Mouse (Mus musculus) embryonic facial prominence, embryonic 11.5 days (tissue): ENCODE results near the gene Tubg2. TPM values are rescaled to one million over a fixed set of nuclear protein-coding genes. Genes with fewer than 3 reads are reported as not detected.
A peak's percentile ranks its signal among the peaks of the same experiment; 100 is the strongest.

Experiments
- ATAC-seq: fragments of 200-750 bp; cut with Nextera tagmentation; replicated peaks from 2 replicates; pipeline ENCODE4 v1.8.0; 2017; ENCODE audit warnings: low read depth; ENCODE audit not compliant: insufficient number of reproducible peaks, low FRiP score, low TSS enrichment
- DNase-seq: peaks from one replicate; pipeline ENCODE4 v3.0.0-alpha.2; 2015; ENCODE audit warnings: low spot score
- H3K27ac ChIP-seq: fragments of 300-500 bp; sonication (generic); replicated peaks from 2 replicates; pipeline ENCODE4 v1.5.1; 2014; ENCODE audit warnings: mild to moderate bottlenecking, low read depth, low read length, control low read depth
- H3K27me3 ChIP-seq: fragments of 300-500 bp; sonication (generic); 2 replicates; pipeline ENCODE4 v1.6.1; 2014; ENCODE audit warnings: mild to moderate bottlenecking, low read length, moderate library complexity, mixed read lengths; ENCODE audit not compliant: control insufficient read depth, insufficient read depth
- H3K36me3 ChIP-seq: fragments of 300-500 bp; sonication (generic); replicated peaks from 2 replicates; pipeline ENCODE4 v1.6.1; 2014; ENCODE audit warnings: low read depth, mild to moderate bottlenecking, low read length, moderate library complexity, mixed read lengths; ENCODE audit not compliant: control insufficient read depth, insufficient read depth
- H3K4me1 ChIP-seq: fragments of 300-500 bp; sonication (generic); 2 replicates; pipeline ENCODE4 v1.6.1; 2014; ENCODE audit warnings: low read length, mixed read lengths; ENCODE audit not compliant: control insufficient read depth, insufficient read depth
- H3K4me2 ChIP-seq: fragments of 300-500 bp; sonication (generic); 2 replicates; pipeline ENCODE4 v1.6.1; 2014; ENCODE audit warnings: low read depth, mild to moderate bottlenecking, control low read depth, low read length, moderate library complexity
- H3K4me3 ChIP-seq: fragments of 300-500 bp; sonication (generic); 2 replicates; pipeline ENCODE4 v1.5.1; 2014; ENCODE audit warnings: low read depth, low read length, control low read depth
- H3K9ac ChIP-seq: fragments of 300-500 bp; sonication (generic); replicated peaks from 2 replicates; pipeline ENCODE4 v1.6.1; 2014; ENCODE audit warnings: mild to moderate bottlenecking, control low read depth, low read length
- H3K9me3 ChIP-seq: fragments of 300-500 bp; sonication (generic); replicated peaks from 2 replicates; pipeline ENCODE4 v1.6.1; 2016; ENCODE audit warnings: mild to moderate bottlenecking, low read length, inconsistent platforms, mixed read lengths; ENCODE audit not compliant: control insufficient read depth
- WGBS: fragments of 180-500 bp; shearing (Covaris S2); extraction: QIAGEN DNeasy Blood & Tissue Kit; methylation state at CpG from one replicate; pipeline ENCODE4 v1.1.7; 2014; 5-methylcytosine and 5-hydroxymethylcytosine counted together
- polyA plus RNA-seq: library from polyadenylated mRNA; unstranded; fragments of >200 nt; fragmentation: Nextera tagmentation; extraction: Ambion mirVana; gene quantifications from 2 replicates; pipeline ENCODE4 v1.2.1, GENCODE M21; 2014

Gene Tubg2
- polyA plus RNA-seq, 1 experiment from 2014 or later = 7.8 TPM

DNA sequence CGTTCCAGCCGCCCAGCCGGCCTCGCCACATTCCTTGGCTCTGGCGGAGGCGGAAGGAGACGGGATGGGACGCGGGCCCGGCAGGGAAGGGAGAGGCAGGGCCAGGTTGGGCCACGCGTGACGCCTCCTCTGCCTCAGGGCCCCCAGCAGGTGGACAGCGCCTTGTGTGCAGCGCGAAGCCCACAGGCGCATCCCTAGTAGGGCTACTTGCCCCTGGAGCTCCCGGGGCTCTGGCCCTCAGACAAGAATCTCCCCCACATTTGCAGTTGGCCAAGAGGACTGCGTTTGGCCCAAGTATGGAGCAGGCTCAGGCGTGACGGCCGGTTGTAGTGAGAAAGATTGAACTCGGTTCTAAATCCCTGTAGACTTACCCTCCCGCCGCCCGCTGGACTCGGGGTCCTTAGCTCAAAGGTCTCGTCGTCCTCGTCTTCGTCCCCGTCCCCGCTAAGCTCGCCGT lies 14.7 kb downstream of the Tubg2 start, which contains the start of gene Cntnap1:
Cntnap1 (plus strand) TSS at position 170 of the 457 bp plus-strand sequence.
- Histone ChIP-seq H3K27ac (no peak within 1 kb of the TSS), H3K36me3 (no peaks in the 10 kb centered on the region), H3K4me3 (peak within 1 kb of the TSS; percentile 70), H3K4me2 (peak within 1 kb of the TSS; percentile 88), H3K27me3 (peaks cover 66% of the 10 kb centered on the region), H3K4me1 (peaks cover 18% of the 10 kb centered on the region), H3K9ac (peak within 1 kb of the TSS; percentile 58), H3K9me3 (no peaks in the 10 kb centered on the region)
- WGBS = under 1% methylated on average over 35 of the region's 35 CpGs
- DNase-seq = no peak
- no peak for ATAC-seq

DNA sequence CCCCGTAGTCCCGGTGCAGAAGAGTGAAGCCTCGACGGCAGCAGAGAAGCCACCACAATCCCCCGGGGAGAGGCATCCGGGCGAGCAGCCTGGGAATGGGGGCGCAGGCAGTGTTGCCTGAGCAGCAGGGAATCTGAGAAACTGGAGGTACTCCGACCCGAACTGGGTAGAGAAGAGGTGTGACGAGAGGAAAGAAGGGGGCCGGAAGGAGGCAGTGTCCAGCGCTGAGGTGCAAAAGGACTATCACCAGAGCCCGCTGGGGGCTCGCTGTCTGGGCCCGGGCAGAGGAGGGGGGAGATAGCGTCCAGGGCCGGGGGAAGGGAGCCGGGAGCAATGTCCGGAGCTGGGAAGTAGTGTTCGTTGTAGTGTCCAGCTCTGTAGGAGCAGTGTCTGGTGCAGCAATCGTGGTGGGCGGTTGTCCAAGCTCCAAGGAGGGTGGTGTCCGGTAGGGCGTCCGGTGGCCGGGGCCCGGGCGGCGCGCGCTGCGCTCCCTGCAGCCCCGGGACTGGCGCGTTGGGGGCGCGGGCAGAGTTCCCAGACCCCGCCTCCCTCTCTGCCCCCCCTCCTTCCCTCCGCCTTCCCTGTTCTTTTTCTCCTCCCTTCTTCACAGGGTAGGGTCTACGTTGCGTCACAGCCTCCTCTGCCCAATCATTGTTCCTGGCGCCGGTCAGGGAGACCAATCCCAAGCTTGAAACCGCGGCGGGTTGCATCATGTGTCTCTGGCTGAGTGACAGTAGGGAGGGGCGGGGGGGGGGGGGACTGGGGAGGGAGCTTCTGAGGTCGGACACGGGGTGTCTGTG lies 15.3 kb downstream of the Tubg2 start, which contains the start of gene Plekhh3:
Plekhh3 (minus strand) TSS at position 541 of the 800 bp plus-strand sequence.
- peaks cover 18% of the 10 kb centered on the region for H3K4me1 ChIP-seq
- H3K4me3 ChIP-seq = peak within 1 kb of the TSS; percentile 70
- peak within 1 kb of the TSS; percentile 88 for H3K4me2 ChIP-seq
- H3K27me3 ChIP-seq = peaks cover 65% of the 10 kb centered on the region
- WGBS = under 1% methylated on average over 49 of the region's 50 CpGs
- peak; percentile 98 for DNase-seq
- ATAC-seq = peak; percentile 90
- peak within 1 kb of the TSS; percentile 58 for H3K9ac ChIP-seq
- no peaks in the 10 kb centered on the region for H3K36me3 ChIP-seq
- no peaks in the 10 kb centered on the region for H3K9me3 ChIP-seq
- H3K27ac ChIP-seq = 0 out of 2 replicates have a peak within 1 kb of the TSS, but pooled peaks have one; percentile 35

DNA sequence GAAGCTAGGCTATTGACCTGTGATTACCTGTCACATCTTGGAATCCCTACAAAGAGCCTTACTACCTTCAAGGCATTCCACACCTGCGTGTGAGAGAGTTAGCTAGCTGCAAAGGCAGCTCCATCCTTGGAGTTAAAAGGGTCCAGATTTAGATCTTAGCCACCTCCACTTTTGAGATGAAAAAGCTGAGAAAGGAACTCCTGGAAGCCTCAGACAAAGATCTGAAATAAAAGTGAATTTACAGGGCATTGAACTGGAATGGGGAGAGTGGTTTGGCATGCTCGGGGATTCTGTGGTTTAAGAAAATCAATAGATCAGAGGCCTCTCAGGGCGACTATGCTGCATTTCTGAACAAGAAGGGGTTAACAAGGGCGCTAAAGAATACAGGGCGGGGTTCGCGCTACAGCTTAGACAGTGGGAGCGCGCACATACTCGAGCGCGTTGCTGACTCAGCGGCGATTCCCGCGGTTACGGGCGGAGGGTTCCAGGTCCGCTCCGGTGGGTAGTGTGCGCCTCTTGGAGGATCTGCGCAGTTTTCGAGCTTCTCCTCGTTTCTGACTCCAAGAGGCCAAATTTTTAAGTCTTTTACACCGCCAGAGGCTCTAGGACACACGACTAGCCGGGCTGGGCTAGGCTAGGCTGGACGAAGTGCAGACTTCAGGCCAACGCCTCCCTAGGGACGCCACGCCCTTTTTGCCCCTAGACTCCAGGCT lies 16.2 kb downstream of the Tubg2 start:
- WGBS = under 1% methylated on average over 31 of the region's 31 CpGs
- H3K4me3 ChIP-seq = peak overlapping the region; percentile 42
- no peaks in the 10 kb centered on the region for H3K9me3 ChIP-seq
- peaks cover 66% of the 10 kb centered on the region for H3K27me3 ChIP-seq
- H3K4me2 ChIP-seq = peak overlapping the region; percentile 81
- DNase-seq = peak; percentile 91
- H3K4me1 ChIP-seq = peaks cover 18% of the 10 kb centered on the region
- 0 out of 2 replicates have a peak overlapping the region, but pooled peaks have one; percentile 35 for H3K27ac ChIP-seq
- ATAC-seq = peak; percentile 40; the same call in 1 of the 2 replicates
- H3K9ac ChIP-seq = peak overlapping the region; percentile 44
- no peaks in the 10 kb centered on the region for H3K36me3 ChIP-seq

DNA sequence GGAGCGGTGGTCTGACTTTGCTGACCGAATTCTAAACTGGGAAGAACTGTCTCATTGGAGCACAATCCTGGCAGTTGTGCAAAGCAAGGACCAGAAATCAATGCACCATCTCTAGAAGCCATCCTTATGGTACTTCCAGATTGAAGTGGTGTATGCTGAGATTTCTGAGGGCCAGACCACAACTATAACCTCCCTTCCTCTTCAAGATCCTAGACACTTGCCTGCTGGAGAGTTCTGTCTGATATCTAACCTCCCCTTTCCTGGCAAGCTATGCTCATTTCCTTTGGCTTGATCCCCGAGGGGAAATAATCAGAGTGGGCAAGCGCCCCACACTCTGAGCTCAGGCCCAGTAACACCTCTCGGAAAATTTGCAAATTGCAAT lies 16.7 kb downstream of the Tubg2 start:
- peak overlapping the region; percentile 81 for H3K4me2 ChIP-seq
- DNase-seq = no peak
- H3K27me3 ChIP-seq = peaks cover 66% of the 10 kb centered on the region
- H3K9ac ChIP-seq = peak overlapping the region; percentile 44
- no peaks in the 10 kb centered on the region for H3K9me3 ChIP-seq
- H3K36me3 ChIP-seq = no peaks in the 10 kb centered on the region
- ATAC-seq = no peak
- peak overlapping the region; percentile 42 for H3K4me3 ChIP-seq
- no peak overlapping the region for H3K27ac ChIP-seq
- peaks cover 18% of the 10 kb centered on the region for H3K4me1 ChIP-seq
- 11% methylated on average over 5 of the region's 5 CpGs for WGBS

DNA sequence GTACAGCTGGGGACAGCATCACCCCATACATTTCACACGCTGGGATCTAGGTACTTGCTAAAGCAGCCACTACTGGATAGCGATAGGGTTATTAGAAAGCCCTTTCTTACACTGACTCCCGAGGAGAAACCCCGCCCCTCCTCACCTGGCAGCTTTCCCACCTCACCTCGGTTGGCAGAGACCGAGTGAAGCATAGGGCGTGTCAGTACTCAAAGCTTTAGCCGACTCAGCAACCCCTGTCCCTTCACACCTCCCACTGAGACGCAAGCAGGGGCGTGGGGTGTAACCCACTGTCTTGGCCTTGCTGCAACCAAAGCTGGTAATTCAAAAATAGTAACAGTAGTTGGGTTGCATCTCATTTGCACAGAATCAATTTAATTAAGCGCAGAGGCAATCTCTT lies 17.4 kb downstream of the Tubg2 start:
- peaks cover 18% of the 10 kb centered on the region for H3K4me1 ChIP-seq
- H3K4me3 ChIP-seq = no peak overlapping the region
- H3K9ac ChIP-seq = no peak overlapping the region

DNA sequence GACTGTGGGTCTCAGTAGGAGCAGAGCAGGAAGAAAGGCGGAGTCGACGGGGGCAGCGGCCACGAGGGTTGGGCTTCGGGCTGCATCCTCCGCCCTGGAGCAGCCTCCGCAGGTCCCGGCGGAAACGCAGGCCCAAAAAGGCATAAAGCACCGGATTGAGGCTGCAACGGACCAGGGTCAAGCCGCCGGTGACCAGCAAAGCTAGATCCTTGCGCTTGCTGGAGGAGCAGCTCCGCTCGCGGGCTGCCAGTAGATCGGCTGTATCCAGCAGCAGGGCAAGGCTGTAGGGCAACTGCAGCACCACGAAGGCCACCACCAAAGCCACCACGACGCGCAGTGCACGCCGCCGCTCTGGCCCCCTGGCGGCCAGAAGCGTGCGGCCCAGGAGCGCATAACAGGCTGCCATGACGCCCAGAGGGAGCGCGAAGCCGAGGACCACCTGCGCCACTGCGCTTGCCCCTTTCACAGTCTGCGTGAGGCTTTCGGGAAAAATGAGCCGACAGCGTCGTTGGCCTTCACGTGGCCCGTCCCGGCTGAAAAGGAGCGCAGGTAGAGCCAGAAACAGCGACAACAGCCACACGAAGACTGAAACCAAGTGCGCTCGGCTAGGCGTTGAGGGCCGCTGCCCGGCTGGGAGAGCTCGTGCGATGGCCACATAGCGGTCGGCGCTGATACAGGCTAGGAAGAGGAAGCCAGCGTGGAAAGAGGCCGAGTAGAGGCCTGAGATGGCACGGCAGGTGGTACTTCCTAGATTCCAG lies 18.1 kb downstream of the Tubg2 start:
- Histone ChIP-seq H3K4me1 (peaks cover 18% of the 10 kb centered on the region), H3K4me2 (peak overlapping the region; percentile 69), H3K36me3 (no peaks in the 10 kb centered on the region), H3K27me3 (peaks cover 58% of the 10 kb centered on the region), H3K4me3 (peak overlapping the region; percentile 11), H3K9ac (peak overlapping the region; percentile 38), H3K27ac (no peak overlapping the region), H3K9me3 (no peaks in the 10 kb centered on the region)
- DNase-seq = peak; percentile 90
- ATAC-seq = peak; percentile 65
- under 1% methylated on average over 61 of the region's 61 CpGs for WGBS

More for the DNA sequence above, 17.4 kb downstream of the Tubg2 start:
- ATAC-seq (no peak), DNase-seq (no peak)
- Histone ChIP-seq H3K9me3 (no peaks in the 10 kb centered on the region), H3K27me3 (peaks cover 62% of the 10 kb centered on the region), H3K27ac (no peak overlapping the region), H3K36me3 (no peaks in the 10 kb centered on the region), H3K4me2 (no peak overlapping the region)
- WGBS = 4% methylated on average over 11 of the region's 11 CpGs

DNA sequence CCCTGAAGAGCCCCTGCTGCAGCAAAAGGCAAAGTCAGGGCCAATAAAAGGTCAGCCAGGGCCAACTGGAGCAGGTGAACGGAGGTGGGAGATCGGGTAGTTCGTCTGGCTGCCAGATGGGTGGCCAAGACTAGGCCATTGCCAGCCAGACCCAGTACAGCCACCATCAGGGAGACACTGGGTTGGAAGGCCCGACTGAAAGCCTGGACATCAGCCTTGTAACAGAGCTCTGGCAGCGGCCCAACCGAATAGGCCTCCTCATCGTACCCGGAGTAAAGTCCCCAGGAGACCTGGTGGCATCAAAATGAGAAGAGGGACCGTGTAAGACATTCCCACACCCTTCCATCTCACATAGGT lies 18.7 kb downstream of the Tubg2 start:
- Histone ChIP-seq H3K36me3 (no peaks in the 10 kb centered on the region), H3K27ac (no peak overlapping the region), H3K9ac (peak overlapping the region; percentile 38), H3K4me3 (peak overlapping the region; percentile 11; the same call in 1 of the 2 replicates), H3K4me2 (peak overlapping the region; percentile 69), H3K27me3 (peaks cover 54% of the 10 kb centered on the region), H3K9me3 (no peaks in the 10 kb centered on the region), H3K4me1 (peaks cover 18% of the 10 kb centered on the region)
- 26% methylated on average over 9 of the region's 9 CpGs for WGBS
- DNase-seq (no peak), ATAC-seq (no peak)
